Mouse (Mus musculus) gastrocnemius, adult 8-10 months (tissue): ENCODE results near the gene Tmem204. TPM values are rescaled to one million over a fixed set of nuclear protein-coding genes. Genes with fewer than 3 reads are reported as not detected.
A peak's percentile ranks its signal among the peaks of the same experiment; 100 is the strongest.

Experiments
- DNase-seq, 2 experiments: peaks; one replicate each; pipeline ENCODE4 v3.0.0; 2022; ENCODE audit warnings: low spot score in 2 of 2
- total RNA-seq, 4 experiments: library from RNA; stranded (reverse); gene quantifications; 2 replicates each; pipeline ENCODE4 v1.2.4; 2022

Gene Tmem204
- total RNA-seq, 4 experiments from 2014 or later: 7.9 to 10.7 (median 8.2) TPM

DNA sequence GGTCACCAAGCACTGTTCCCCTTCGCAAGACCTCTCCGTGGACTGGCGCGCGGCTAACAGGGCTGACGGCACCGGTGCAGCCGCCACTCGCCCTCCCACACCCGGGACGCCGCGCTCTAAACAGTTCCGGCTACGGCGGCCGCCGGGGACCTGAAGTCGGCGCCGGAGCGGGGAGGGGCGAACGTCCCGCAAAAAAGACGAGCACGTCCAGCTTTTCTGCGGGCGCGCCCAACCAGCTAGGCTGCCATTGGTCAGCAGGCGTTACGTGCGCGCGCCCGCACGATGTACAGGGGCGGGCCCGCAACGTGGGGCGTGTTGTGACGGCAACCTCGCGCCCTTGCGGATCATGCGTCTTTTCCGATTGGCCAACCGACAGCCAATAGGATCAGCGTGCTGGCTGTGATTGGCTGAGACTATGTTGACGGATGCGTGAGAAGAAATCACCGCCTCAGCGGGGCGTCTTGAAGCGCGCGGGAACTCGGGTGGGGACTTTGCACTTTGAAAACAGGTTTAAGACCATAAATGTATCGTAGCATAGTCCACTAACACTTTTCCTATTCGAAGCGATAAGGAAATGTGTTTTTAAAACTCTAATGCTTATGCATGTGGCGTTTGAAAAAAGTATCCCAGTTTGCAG, 67.6 kb downstream of the Tmem204 start, which contains the start of the genes Cramp1l and Ift140:
Cramp1l (minus strand) TSS at position 134 of the 637 bp plus-strand sequence.
Ift140 (plus strand) TSS at position 431 of the 637 bp plus-strand sequence.
- peak; percentile 98 to 99 for DNase-seq

DNA sequence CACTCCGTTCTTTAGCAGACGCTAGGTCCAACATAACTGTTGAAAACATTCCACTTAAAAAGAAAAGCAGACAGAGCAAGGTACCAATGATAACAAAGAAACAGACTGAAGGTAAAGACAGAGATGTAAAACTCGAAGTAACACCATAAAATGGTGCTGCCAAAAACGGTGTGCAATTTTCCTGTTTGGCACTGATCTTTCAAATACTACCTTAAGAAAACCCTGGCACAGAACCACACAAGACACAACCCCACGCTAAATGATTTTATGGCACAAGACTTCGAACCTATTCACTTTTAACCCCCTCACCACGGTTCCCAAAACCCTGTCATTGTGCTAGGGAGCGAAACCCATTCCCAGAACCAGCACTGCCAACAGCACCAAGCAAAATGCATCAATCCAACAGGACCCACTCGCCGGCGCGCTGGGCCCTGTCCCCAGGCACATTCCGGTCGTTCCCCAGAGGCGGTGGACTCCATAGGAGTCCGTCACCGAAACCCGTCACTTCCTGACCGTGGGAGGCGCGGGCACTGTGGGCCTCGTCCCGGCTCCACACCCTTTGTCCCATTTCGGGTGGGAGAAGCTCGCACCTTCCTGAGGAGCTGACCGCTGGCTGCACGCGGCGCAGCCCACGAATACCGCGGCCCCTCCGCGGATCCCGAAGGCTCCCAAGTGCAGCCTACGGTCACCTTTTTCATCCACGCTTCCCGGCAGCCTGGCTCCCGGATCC, 68.4 kb downstream of the Tmem204 start:
- peak; percentile 6 to 8 for DNase-seq

DNA sequence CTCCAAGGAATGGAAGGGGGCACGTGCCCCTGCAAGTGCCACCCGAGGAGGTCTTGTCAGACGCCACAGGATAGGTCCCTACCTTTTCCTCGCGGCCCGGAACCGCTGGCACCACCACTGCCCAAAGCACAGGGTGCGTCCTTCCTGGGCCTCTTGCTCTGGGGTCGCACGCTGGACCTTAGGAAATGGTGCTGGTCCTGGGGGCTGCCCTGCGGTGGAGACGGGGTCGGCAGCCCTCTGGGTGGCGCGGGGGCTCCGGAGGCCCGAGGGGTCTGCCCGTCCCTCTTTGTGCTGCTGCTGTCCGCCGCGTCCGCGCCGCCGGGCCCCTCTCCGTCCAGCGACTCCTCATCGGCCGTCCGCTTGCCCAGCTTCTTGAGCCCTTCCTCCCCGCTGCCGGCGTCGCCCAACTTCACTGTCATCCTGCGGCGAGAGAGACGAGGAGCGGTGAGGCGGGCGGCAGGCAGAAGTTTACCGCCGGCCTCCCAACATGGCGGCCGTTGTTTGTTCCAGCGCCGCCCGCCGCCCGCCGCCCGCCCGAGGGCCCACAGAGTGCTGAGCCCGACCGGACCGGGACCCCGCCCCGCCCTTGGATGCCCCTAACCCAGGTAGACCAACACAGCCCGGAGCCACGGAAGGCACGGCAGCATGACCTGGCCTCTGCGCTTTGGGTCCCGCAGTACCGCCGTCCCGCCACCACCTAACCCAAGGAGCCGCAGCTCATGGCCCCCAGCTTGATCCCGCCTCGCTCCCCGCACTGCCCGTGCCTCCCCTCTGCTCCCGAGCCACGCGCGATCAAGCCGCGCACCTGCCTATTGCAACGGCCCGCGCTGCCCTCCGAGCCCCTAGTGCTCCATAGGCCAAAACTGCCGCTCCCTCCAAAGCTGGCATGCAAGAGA, 69.5 kb downstream of the Tmem204 start:
- DNase-seq: peak in 1 of 2 experiments; percentile 15

Other genes starting within 250 kb of the Tmem204 start
- gene Hagh, start 243.4 kb downstream of the Tmem204 start, total RNA-seq: 10 to 100 TPM; 64.2 to 71.5 (median 68.6) TPM
- gene Fahd1, start 233.2 kb downstream of the Tmem204 start, total RNA-seq: 10 to 100 TPM; 41.7 to 53.2 (median 46.3) TPM
- gene Igfals, start 217.6 kb downstream of the Tmem204 start, total RNA-seq: 1 to 10 TPM; 2.9 to 3.8 (median 3.3) TPM
- gene Nubp2, start 197.2 kb downstream of the Tmem204 start, total RNA-seq: 10 to 100 TPM; 10.5 to 13.7 (median 11.9) TPM
- 10 to 100 TPM; 31.0 to 38.6 (median 35.4) TPM for gene Spsb3, start 196.9 kb downstream of the Tmem204 start, total RNA-seq
- 1 to 10 TPM; 6.6 to 8.7 (median 7.9) TPM for gene Eme2, start 188.5 kb downstream of the Tmem204 start, total RNA-seq
- 10 to 100 TPM; 70.5 to 82.3 (median 75.4) TPM for gene Mrps34, start 188.5 kb downstream of the Tmem204 start, total RNA-seq
- gene Nme3, start 187.1 kb downstream of the Tmem204 start, total RNA-seq: 10 to 100 TPM; 11.4 to 12.6 (median 12.0) TPM
- gene Mapk8ip3, start 146.6 kb downstream of the Tmem204 start, total RNA-seq: 10 to 100 TPM; 12.1 to 15.4 (median 13.7) TPM
- 1 to 10 TPM; 5.1 to 8.5 (median 6.9) TPM for gene Jpt2, start 122.9 kb downstream of the Tmem204 start, total RNA-seq
- gene Cramp1l, start 67.8 kb downstream of the Tmem204 start, total RNA-seq: 1 to 10 TPM; 6.2 to 6.9 (median 6.7) TPM
- 1 to 10 TPM; 1.4 to 2.7 (median 2.3) TPM for gene Ift140, start 67.5 kb downstream of the Tmem204 start, total RNA-seq
- 1 to 10 TPM; 4.2 to 8.6 (median 6.0) TPM for gene Telo2, start 32.4 kb upstream of the Tmem204 start, total RNA-seq
- 1 to 10 TPM in 1 of 4 experiments, under 1 TPM in 3; 0.58 to 2.4 (median 0.79) TPM for gene Ptx4, start 37.2 kb upstream of the Tmem204 start, total RNA-seq
- gene Clcn7, start 49.8 kb upstream of the Tmem204 start, total RNA-seq: 10 to 100 TPM; 13.0 to 18.3 (median 16.0) TPM
- gene Ccdc154, start 78.9 kb upstream of the Tmem204 start, total RNA-seq: not detected
- not detected for gene Gm38655, start 91.9 kb upstream of the Tmem204 start, total RNA-seq
- gene BC003965, start 101.0 kb upstream of the Tmem204 start, total RNA-seq: 10 to 100 TPM; 13.8 to 15.5 (median 14.8) TPM
- gene Unkl, start 104.8 kb upstream of the Tmem204 start, total RNA-seq: 1 to 10 TPM; 3.2 to 5.4 (median 4.3) TPM
- 10 to 100 TPM; 12.8 to 17.2 (median 14.8) TPM for gene Gnptg, start 156.5 kb upstream of the Tmem204 start, total RNA-seq
- 10 to 100 TPM; 14.2 to 19.1 (median 15.6) TPM for gene Tsr3, start 156.6 kb upstream of the Tmem204 start, total RNA-seq
- gene Baiap3, start 172.8 kb upstream of the Tmem204 start, total RNA-seq: not detected
- 10 to 100 TPM; 57.0 to 66.7 (median 58.0) TPM for gene Ube2i, start 191.0 kb upstream of the Tmem204 start, total RNA-seq
- gene Prss34, start 214.8 kb upstream of the Tmem204 start, total RNA-seq: under 1 TPM; 0.27 to 0.56 (median 0.33) TPM
- gene Prss28, start 225.1 kb upstream of the Tmem204 start, total RNA-seq: not detected
- gene Prss29, start 235.1 kb upstream of the Tmem204 start, total RNA-seq: not detected